Mouse (Mus musculus) brain, adult 2 months (tissue): Measurements from ENCODE around the gene Il33.

Experiments used
- DNase-seq: peaks from one replicate; pipeline ENCODE4 v3.0.0; 2011; ENCODE audit warnings: low read depth, low spot score

Gene Il33

DNA sequence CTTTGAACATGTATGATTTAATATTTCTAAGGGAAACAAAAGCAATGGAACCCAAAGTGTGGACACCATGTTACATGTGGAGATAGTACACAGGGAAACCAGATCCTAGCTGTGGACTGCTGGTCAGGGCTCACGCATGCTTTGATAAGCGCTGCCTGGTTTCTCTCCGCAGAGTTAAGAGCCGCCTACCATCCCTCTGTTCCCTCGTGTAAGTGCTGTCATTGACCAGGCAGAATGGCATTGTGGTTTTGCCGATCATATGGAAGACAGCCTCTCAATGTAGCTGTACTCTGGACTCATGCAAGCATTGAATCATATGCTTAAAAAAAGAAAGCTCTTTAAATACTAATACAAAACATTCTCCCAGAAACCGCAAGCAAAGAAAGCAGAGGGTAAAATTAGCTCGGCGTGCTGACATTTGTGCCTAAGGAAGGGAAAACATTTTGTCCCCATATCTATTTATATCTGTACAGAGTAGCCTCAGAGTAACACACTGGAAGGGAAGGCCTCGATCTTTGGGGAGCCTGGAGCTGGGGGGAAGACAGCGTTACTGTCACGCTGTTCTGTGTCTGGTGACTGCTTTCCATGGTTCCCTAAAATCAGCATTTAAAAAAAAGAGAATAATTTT, 61.7 kb downstream of the Il33 start:
- DNase-seq = peak; percentile 59

DNA sequence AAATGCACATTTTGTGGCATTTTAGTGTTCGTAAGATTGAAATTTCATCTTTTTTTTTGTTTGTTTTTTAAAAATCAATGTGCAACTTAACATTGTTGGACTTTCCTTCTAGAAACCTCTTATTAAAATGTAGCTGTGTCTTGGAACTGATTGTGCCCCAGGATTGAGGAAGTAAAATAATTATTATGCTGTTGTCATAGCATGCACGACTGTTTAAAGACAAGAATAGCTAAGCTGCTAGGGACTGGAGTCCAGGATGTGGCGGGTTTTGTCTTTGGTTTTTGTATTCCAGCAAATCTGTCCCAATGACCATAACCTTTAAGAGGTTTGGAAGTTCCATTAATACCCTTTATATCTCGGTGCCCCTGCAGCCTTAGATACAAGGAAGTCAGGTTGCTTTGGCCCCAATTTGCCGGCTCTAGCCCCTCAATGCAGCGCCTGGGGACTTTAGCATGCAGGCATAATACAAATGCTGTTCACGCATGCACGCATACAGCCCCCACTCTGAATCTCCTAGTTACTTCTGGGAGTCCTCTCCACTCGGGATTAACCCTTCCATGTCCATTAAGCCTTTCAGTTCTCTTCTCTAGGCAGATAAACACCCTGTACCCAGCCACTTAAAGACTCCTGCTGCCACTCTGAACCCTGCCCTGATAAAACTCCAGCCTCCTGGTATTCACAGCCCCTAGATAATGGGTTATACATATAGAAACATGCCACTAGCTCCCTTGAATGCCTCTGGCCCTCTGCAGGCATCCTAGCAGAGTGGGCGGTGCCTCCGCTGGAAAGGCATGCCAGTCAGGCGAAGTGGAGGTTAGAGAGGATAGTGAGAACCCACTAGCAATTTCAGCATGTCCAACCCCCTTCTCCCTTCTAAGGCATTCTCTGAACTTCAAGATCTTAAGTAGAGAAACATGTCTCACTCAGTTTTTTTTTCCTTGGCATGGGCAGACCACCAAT, 75.8 kb downstream of the Il33 start:
- DNase-seq = no peak

DNA sequence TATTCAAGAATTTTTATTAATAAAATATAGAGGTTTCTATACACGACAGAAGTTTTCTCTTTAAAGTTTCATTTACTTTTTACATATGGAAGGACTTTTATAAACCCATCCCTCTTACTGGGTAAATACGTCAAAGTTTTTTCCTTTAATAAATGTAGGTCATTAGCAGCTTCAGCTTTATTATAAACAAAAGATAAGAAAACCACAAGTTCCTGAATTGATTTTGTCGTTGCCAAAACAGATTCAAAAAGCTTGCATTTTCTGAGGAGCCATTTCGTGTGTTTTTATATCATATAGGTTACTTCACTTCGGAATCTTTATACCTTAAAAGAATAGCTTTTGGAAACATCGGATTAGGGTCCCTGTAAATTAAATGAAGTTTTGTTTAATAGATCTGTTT, 76.6 kb downstream of the Il33 start:
- no peak for DNase-seq

DNA sequence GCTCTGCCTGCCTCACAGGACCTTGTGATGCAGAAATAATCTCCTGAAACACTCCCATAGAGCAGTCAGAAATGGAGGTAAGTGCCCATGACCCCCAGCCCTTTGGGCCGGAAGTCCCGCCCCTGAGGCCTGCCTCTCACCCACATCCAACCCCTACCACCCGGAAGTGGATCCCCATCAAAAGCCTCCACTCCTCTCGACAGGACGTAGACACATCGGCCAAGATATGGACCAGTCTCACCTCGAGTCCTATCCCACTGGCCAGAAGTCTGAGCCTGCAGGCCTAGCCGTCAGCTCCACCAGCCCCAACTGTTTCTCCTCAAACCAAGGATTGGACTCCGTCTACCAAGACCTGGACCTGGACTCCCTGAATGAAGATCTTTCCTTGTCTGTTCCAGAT, 78.7 kb downstream of the Il33 start, which contains the start of gene Trpd52l3:
Gene Trpd52l3, plus strand, starts transcription at position 170 of the 400 bp plus-strand sequence.
- DNase-seq = no peak

DNA sequence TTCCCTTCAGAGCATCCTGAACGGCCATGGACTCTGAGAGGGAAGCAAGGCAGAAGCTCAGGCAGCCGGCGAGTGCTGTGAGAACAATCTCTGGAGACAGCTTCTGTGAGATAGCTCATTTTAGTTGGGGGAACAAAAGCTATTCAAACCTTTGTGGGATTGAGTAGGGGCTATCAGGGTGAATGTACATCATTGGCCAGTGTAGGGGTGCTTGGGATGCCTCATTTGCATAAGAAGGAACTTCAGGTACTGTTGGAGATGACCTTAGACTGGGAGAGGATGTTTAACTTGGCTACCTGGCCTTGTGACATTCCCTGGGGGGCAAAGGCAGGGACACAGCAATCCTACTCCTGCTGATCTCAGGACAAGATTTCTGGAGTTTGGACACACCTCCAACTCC, 81.5 kb downstream of the Il33 start:
- no peak for DNase-seq
